Mouse (Mus musculus) lung, embryonic 16.5 days (tissue): Measurements from ENCODE around the gene Vezf1. TPM values are rescaled to one million over a fixed set of nuclear protein-coding genes. Genes with fewer than 3 reads are reported as not detected.

Experiments
- ATAC-seq: fragments of 200-750 bp; cut with Nextera tagmentation; 2 replicates; pipeline ENCODE4 v1.8.0; 2017; ENCODE audit warnings: low read depth, mild to moderate bottlenecking, moderate library complexity
- H3K27ac ChIP-seq: fragments of 300-500 bp; sonication (generic); 2 replicates; pipeline ENCODE4 v1.5.1; 2014; ENCODE audit warnings: mild to moderate bottlenecking, control low read depth, low read length
- H3K27me3 ChIP-seq: fragments of 300-500 bp; sonication (generic); 2 replicates; pipeline ENCODE4 v1.6.1; 2014; ENCODE audit warnings: low read depth, low read length, mixed read lengths; ENCODE audit not compliant: control insufficient read depth, insufficient read depth
- H3K36me3 ChIP-seq: fragments of 300-500 bp; sonication (generic); 2 replicates; pipeline ENCODE4 v1.6.1; 2014; ENCODE audit warnings: low read length; ENCODE audit not compliant: control insufficient read depth, insufficient read depth
- H3K4me1 ChIP-seq: fragments of 300-500 bp; sonication (generic); replicated peaks from 2 replicates; pipeline ENCODE4 v1.6.1; 2014; ENCODE audit warnings: low read length, mixed read lengths; ENCODE audit not compliant: control insufficient read depth, insufficient read depth
- H3K4me2 ChIP-seq: fragments of 300-500 bp; sonication (generic); 2 replicates; pipeline ENCODE4 v1.6.1; 2014; ENCODE audit warnings: low read depth, low read length, control low read depth
- H3K4me3 ChIP-seq: fragments of 300-500 bp; sonication (generic); 2 replicates; pipeline ENCODE4 v1.5.1; 2014; ENCODE audit warnings: mild to moderate bottlenecking, low read length, control low read depth
- H3K9ac ChIP-seq: fragments of 300-500 bp; sonication (generic); 2 replicates; pipeline ENCODE4 v1.6.1; 2014; ENCODE audit warnings: low read length, control low read depth
- H3K9me3 ChIP-seq: fragments of 300-500 bp; sonication (generic); 2 replicates; pipeline ENCODE4 v1.6.1; 2016; ENCODE audit warnings: low read length; ENCODE audit not compliant: control insufficient read depth
- WGBS: fragments of 180-500 bp; shearing (Covaris S2); extraction: QIAGEN DNeasy Blood & Tissue Kit; methylation state at CpG from one replicate; pipeline ENCODE4 v1.1.7; 2014; 5-methylcytosine and 5-hydroxymethylcytosine counted together
- polyA plus RNA-seq: library from polyadenylated mRNA; unstranded; fragments of >200 nt; fragmentation: Nextera tagmentation; extraction: Ambion mirVana; gene quantifications from 2 replicates; pipeline ENCODE4 v1.2.1, GENCODE M21; 2015

The Vezf1 gene
- polyA plus RNA-seq, 1 experiment from 2014 or later = 38.2 TPM

GRCm38 (mm10) chr11:88065732-88066131 is 2.3 kb upstream of the Vezf1 start:
- Histone ChIP-seq H3K4me3 (no peak overlapping the region), H3K36me3 (no peaks in the 10 kb centered on the region), H3K9ac (no peak overlapping the region), H3K4me2 (no peak overlapping the region), H3K27me3 (no peaks in the 10 kb centered on the region), H3K4me1 (peaks cover 15% of the 10 kb centered on the region), H3K27ac (no peak overlapping the region), H3K9me3 (no peaks in the 10 kb centered on the region)
- ATAC-seq = no peak

DNA sequence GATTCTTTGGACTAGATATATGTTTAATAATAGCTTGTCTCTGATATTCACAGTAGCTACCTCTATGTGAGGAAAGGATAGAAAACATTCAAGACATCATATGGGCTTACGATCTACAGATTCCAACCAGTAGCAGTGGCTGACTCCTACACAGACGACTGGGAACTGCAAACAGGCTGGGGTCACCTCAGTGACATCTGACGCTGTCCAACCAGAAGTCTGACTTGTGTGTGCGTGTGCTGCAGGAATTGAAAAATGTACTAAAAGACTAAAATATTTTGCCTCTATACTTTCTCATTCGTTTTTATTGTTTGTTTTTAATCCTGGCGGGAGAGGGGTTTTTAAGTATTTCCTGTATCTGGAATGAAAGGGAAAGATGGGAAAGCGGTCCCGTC is 891 bp upstream of the Vezf1 start:
- Histone ChIP-seq H3K4me2 (peak overlapping the region; percentile 61), H3K27ac (peak overlapping the region; percentile 96), H3K27me3 (no peaks in the 10 kb centered on the region), H3K36me3 (no peaks in the 10 kb centered on the region), H3K9me3 (no peaks in the 10 kb centered on the region), H3K4me3 (peak overlapping the region; percentile 93), H3K4me1 (peaks cover 24% of the 10 kb centered on the region), H3K9ac (peak overlapping the region; percentile 95)
- under 1% methylated on average over 8 of the region's 8 CpGs for WGBS
- ATAC-seq = no peak; the same call in 1 of the 2 replicates

DNA sequence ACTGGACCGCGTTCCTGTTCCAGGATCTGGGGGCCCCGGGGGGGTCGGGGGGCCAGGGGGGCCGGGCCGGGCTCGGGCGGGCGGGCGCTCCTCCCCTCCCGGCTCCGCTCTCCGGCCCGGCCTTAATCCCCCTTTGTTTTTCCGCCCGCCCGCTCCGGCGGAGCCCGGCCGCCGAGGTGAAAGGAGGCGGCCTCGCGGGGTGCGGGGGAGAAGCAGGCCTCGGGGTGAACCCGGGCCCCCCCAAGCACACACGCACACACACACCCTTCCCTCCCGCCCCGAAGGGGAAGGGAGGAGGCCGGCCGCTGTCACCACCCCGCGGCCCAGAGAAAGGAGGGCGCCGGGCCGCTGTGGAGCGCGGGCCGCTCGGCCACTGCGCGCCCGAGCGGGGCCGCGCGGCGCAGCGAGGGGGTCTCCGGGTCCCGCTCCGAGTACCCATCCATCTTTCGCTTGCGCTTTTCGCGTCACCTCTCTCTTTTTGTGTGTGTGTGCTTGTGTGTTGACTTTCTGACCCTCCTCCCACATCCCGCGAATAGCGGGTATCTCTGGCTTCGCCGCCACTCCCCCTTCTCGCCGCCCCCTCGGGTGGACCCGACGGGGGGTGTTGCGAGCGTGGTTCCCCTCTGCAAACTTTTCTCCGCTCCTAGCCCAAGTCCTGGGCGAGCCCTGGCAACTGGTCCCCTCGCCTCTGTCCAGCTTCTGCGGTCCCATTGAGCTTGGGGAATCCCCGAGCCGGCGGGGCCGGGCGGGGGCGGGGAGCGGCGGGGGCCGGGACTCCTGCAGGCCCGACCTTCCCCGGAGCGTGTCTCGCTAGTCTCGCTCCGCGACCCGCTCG is 549 bp downstream of the Vezf1 start:
- peak overlapping the region; percentile 95 for H3K9ac ChIP-seq
- peak overlapping the region; percentile 96 for H3K27ac ChIP-seq
- peak overlapping the region; percentile 93 for H3K4me3 ChIP-seq
- H3K9me3 ChIP-seq = no peaks in the 10 kb centered on the region
- peak overlapping the region; percentile 63 for H3K4me2 ChIP-seq
- no peaks in the 10 kb centered on the region for H3K27me3 ChIP-seq
- WGBS = under 1% methylated on average over 67 of the region's 92 CpGs
- H3K4me1 ChIP-seq = peaks cover 24% of the 10 kb centered on the region
- peak; percentile 81 for ATAC-seq
- H3K36me3 ChIP-seq = 0 out of 2 replicates have a peak, but pooled peaks cover 3% of the 10 kb centered on the region

DNA sequence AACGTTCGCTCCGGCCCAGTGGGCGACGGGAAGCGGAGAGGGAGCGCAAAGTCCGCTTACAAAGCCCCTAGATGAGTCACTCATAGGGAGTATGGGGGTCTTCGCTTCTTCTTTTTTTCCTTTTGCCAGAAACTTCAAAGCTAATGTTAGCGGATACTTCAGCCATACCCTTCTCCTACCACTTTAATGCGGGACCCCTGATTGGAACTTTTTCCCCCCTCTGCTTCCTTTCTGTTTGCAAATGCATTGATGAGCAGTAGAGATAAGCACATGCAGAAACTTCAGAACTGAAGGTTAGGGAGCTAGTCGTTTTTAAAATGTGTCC is 1.1 kb downstream of the Vezf1 start:
- Histone ChIP-seq H3K4me2 (peak overlapping the region; percentile 63), H3K27me3 (no peaks in the 10 kb centered on the region), H3K4me3 (peak overlapping the region; percentile 93), H3K36me3 (0 out of 2 replicates have a peak, but pooled peaks cover 5% of the 10 kb centered on the region), H3K9ac (peak overlapping the region; percentile 95), H3K27ac (peak overlapping the region; percentile 96), H3K9me3 (no peaks in the 10 kb centered on the region), H3K4me1 (peaks cover 24% of the 10 kb centered on the region)
- under 1% methylated on average over 12 of the region's 12 CpGs for WGBS
- ATAC-seq = no peak

- peaks cover 24% of the 10 kb centered on the region for H3K4me1 ChIP-seq
- no peaks in the 10 kb centered on the region for H3K27me3 ChIP-seq
- H3K4me3 ChIP-seq = peak overlapping the region; percentile 25
- H3K4me2 ChIP-seq = peak overlapping the region; percentile 63
- no peak overlapping the region for H3K27ac ChIP-seq
- ATAC-seq = no peak
- H3K9ac ChIP-seq = peak overlapping the region; percentile 39; the same call in 1 of the 2 replicates
- WGBS = 24% methylated on average over 4 of the region's 4 CpGs
- no peaks in the 10 kb centered on the region for H3K9me3 ChIP-seq
- peaks cover 12% of the 10 kb centered on the region; the same call in 1 of the 2 replicates for H3K36me3 ChIP-seq
Measured at GRCm38 (mm10) chr11:88070392-88070791, 2.3 kb downstream of the Vezf1 start.

GRCm38 (mm10) chr11:88071113-88071512 is 3.0 kb downstream of the Vezf1 start:
- Histone ChIP-seq H3K9me3 (no peaks in the 10 kb centered on the region), H3K36me3 (peaks cover 19% of the 10 kb centered on the region), H3K9ac (peak overlapping the region; percentile 34; the same call in 1 of the 2 replicates), H3K27me3 (no peaks in the 10 kb centered on the region), H3K27ac (no peak overlapping the region), H3K4me2 (peak overlapping the region; percentile 63), H3K4me1 (peaks cover 24% of the 10 kb centered on the region), H3K4me3 (no peak overlapping the region)
- 41% methylated on average over 5 of the region's 5 CpGs for WGBS
- no peak for ATAC-seq

DNA sequence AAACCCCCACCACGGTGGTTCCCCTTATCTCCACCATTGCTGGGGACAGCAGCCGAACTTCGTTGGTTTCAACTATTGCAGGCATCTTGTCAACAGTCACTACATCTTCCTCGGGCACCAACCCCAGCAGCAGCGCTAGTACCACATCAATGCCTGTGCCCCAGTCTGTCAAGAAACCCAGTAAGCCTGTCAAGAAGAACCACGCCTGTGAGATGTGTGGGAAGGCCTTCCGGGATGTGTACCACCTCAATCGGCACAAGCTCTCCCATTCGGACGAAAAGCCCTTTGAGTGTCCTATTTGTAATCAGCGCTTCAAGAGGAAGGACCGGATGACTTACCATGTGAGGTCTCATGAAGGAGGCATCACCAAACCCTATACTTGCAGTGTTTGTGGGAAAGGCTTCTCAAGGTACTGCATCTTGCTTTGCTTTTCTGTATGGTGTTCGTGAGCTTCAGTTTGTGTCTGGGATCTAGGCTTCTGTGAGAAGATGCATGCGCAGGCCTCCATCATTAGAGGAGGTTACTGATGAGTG is 5.3 kb downstream of the Vezf1 start:
- H3K4me3 ChIP-seq = no peak overlapping the region
- no peak overlapping the region for H3K4me2 ChIP-seq
- H3K4me1 ChIP-seq = peaks cover 19% of the 10 kb centered on the region
- no peak for ATAC-seq
- H3K36me3 ChIP-seq = peaks cover 28% of the 10 kb centered on the region
- no peaks in the 10 kb centered on the region for H3K27me3 ChIP-seq
- no peaks in the 10 kb centered on the region for H3K9me3 ChIP-seq
- H3K9ac ChIP-seq = no peak overlapping the region
- no peak overlapping the region for H3K27ac ChIP-seq
- WGBS = 70% methylated on average over 14 of the region's 14 CpGs

DNA sequence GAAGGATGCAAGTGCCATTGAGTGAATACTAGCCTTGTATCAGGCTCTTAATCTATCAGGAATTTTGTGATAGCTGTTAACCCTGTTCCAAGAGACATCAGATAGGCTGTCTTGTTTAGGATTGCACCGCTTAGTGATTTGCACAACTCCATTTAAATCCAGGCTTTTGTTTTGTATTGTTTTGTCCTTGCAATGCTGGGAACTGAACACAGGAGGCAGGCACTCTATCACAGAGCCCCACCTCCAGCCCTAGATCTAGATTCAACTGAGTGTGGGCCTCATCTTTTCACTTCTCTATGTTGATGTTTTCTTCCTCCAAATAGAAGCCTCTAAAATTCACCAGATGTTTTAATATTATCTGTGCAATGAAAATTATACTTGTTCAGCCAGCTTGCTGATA is 7.6 kb downstream of the Vezf1 start:
- peaks cover 43% of the 10 kb centered on the region for H3K36me3 ChIP-seq

DNA sequence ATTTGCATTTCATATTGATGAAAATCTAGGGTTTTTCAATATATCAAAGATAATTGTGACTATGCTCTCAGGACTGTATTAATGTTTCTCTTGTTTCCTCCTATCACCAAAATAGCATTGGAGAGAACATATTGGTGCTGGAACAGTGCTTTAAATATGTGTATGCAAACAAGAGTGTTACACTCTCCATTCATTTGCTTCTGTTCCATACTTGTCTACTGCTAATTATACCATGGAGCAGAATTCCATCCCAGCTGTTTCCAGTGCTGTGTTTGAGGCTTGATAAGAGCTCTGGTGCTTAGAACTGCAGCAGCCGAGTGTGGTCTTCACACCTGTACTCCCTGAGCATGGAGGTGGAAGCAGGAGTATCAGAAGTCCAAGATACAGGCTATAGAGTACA is 8.3 kb downstream of the Vezf1 start:
- Histone ChIP-seq H3K27ac (no peak overlapping the region), H3K9ac (no peak overlapping the region), H3K4me3 (no peak overlapping the region), H3K4me2 (no peak overlapping the region), H3K36me3 (peaks cover 45% of the 10 kb centered on the region), H3K9me3 (no peaks in the 10 kb centered on the region), H3K4me1 (peaks cover 2% of the 10 kb centered on the region), H3K27me3 (no peaks in the 10 kb centered on the region)
- no peak for ATAC-seq
- 68% methylated on average over 1 of the region's 1 CpGs for WGBS

More for the DNA sequence above, 7.6 kb downstream of the Vezf1 start:
- WGBS = 76% methylated on average over 1 of the region's 1 CpGs
- Histone ChIP-seq H3K9ac (no peak overlapping the region), H3K4me1 (peaks cover 9% of the 10 kb centered on the region), H3K27me3 (no peaks in the 10 kb centered on the region), H3K27ac (no peak overlapping the region), H3K4me2 (no peak overlapping the region), H3K9me3 (no peaks in the 10 kb centered on the region), H3K4me3 (no peak overlapping the region)
- no peak for ATAC-seq
